Mouse (Mus musculus) heart, adult 18-20 months (tissue): Measurements from ENCODE around the gene Dgkb. TPM values are rescaled to one million over a fixed set of nuclear protein-coding genes. Genes with fewer than 3 reads are reported as not detected.

Experiments
- DNase-seq, 2 experiments: peaks; one replicate each; pipeline ENCODE4 v3.0.0; 2021 to 2022; ENCODE audit warnings: mixed read lengths in 1 of 2
- long read RNA-seq, 2 experiments: library from polyadenylated mRNA; stranded (forward); transcript quantifications; one replicate each; pipeline ENCODE4 v2.0.0; 2021
- total RNA-seq, 2 experiments: library from RNA; stranded (reverse); gene quantifications; 2 replicates each; pipeline ENCODE4 v1.2.3; 2021

Dgkb gene
- under 1 TPM; 0.74 to 0.87 TPM for total RNA-seq
- long read RNA-seq, experiment 1, result 0 reads
- long read RNA-seq, experiment 2, result 0 reads

GRCm38 (mm10) chr12:37817426-37817825, at the start of gene Dgkb:
Gene Dgkb, plus strand, starts transcription at chr12:37817726.
- DNase-seq, result no peak

- DNase-seq, result no peak
Observed at GRCm38 (mm10) chr12:37769844-37770243, 47.7 kb upstream of the Dgkb start.

- DNase-seq, result peak; percentile 14 to 38
Observed at GRCm38 (mm10) chr12:37773681-37774357, 43.7 kb upstream of the Dgkb start.

GRCm38 (mm10) chr12:37774591-37774990, 42.9 kb upstream of the Dgkb start:
- DNase-seq, result no peak

GRCm38 (mm10) chr12:37796265-37796928, 21.1 kb upstream of the Dgkb start:
- DNase-seq, result no peak

- no peak for DNase-seq
Observed at GRCm38 (mm10) chr12:37814122-37814521, 3.4 kb upstream of the Dgkb start.

- DNase-seq, result no peak
Observed at GRCm38 (mm10) chr12:37821052-37821810, 3.7 kb downstream of the Dgkb start.

- DNase-seq, result peak; percentile 15 to 22
Observed at GRCm38 (mm10) chr12:37880042-37881017, 62.8 kb downstream of the Dgkb start.

- no peak for DNase-seq
Observed at GRCm38 (mm10) chr12:37881376-37881775, 63.9 kb downstream of the Dgkb start.

- no peak for DNase-seq
Observed at GRCm38 (mm10) chr12:37882796-37883195, 65.3 kb downstream of the Dgkb start.

- no peak for DNase-seq
Observed at GRCm38 (mm10) chr12:37883781-37884180, 66.3 kb downstream of the Dgkb start.

- DNase-seq, result no peak
Observed at GRCm38 (mm10) chr12:37888591-37888990, 71.1 kb downstream of the Dgkb start.

GRCm38 (mm10) chr12:37889431-37889830, 71.9 kb downstream of the Dgkb start:
- no peak for DNase-seq

- no peak for DNase-seq
Observed at GRCm38 (mm10) chr12:37891336-37891735, 73.8 kb downstream of the Dgkb start.

GRCm38 (mm10) chr12:37942163-37942562, 124.6 kb downstream of the Dgkb start:
- no peak for DNase-seq

- no peak for DNase-seq
Observed at GRCm38 (mm10) chr12:37956193-37956592, 138.7 kb downstream of the Dgkb start.

- no peak for DNase-seq
Observed at GRCm38 (mm10) chr12:37971482-37971881, 154.0 kb downstream of the Dgkb start.

GRCm38 (mm10) chr12:37978498-37979187, 161.1 kb downstream of the Dgkb start:
- DNase-seq, result no peak

GRCm38 (mm10) chr12:37985352-37985751, 167.8 kb downstream of the Dgkb start:
- no peak for DNase-seq

- DNase-seq, result no peak
Observed at GRCm38 (mm10) chr12:37988066-37988591, 170.6 kb downstream of the Dgkb start.

- DNase-seq, result no peak
Observed at GRCm38 (mm10) chr12:37993221-37993620, 175.7 kb downstream of the Dgkb start.
